Mouse (Mus musculus) MEL-GATA-1-ER (cell line): Measurements from ENCODE around the gene Tnpo2.

Experiments used
- DNase-seq: peaks from one replicate; pipeline ENCODE4 v3.0.0-alpha.2; 2012; ENCODE audit warnings: low read depth; ENCODE audit errors: extremely low read depth

Gene Tnpo2

GRCm38 (mm10) chr8:85026670-85027515 lies 9.8 kb upstream of the Tnpo2 start, which contains the start of gene Trir:
TSS of gene Trir (plus strand) at chr8:85026823.
- DNase-seq: peak; percentile 89

DNA sequence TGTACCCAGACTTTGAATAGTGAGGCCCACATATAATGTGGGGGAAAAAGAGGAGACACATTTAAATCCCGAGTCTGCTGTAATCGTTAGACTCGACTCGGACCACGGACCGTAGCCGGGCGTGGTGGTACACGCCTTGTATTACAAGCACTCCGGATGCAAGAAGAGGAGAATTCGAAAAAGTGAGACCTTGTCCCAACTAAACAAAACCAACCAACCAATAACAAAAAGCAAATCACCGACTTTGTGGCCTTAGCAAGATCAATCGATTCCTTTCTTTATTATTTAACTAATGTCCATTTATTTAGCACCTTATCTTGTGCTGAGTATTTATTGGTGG lies 9.2 kb upstream of the Tnpo2 start:
- DNase-seq: no peak

DNA sequence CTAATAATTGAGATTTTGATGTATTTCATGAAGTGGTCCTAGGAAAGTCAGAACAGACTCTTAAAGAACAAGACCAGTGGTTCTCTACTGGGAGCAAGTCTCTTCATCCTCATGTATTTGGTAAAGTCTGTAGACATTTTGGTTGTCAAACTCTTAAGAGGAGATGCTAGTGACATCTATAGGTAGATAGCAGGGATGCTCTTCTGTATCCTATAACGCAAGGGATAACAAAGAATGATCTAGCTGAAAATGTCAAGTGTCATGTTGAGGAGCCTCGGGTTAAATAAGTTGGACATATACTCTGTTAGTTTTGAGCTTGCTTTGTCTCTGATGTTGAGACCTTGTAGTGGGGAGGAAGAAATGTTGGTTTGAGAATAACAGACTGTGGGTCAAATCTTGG lies 8.8 kb upstream of the Tnpo2 start:
- DNase-seq: no peak

GRCm38 (mm10) chr8:85029271-85029670 lies 7.4 kb upstream of the Tnpo2 start:
- DNase-seq: no peak

GRCm38 (mm10) chr8:85032622-85033311 lies 3.9 kb upstream of the Tnpo2 start:
- DNase-seq: no peak

DNA sequence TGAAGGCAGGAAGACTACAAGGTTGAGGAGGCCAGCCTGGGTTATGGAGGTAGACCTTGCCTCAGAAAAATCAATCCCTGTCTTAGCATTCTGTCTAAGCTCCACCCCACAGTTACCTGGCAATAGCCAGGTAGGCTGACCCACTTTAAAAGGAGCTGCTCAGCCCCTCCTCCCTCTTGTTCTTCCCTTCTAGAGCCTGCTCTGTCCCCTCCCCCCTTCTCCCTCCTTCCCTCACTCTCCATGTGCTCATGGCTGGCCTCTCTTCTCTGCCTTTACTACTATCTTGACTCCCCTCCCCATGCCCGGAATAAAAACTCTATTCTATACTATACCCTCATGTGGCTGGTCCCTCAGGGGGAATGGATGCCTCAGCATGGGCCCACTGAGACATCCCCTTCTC lies 2.8 kb upstream of the Tnpo2 start:
- no peak for DNase-seq

- peak; percentile 71 for DNase-seq
Measured at GRCm38 (mm10) chr8:85034764-85035163, 2.0 kb upstream of the Tnpo2 start.

DNA sequence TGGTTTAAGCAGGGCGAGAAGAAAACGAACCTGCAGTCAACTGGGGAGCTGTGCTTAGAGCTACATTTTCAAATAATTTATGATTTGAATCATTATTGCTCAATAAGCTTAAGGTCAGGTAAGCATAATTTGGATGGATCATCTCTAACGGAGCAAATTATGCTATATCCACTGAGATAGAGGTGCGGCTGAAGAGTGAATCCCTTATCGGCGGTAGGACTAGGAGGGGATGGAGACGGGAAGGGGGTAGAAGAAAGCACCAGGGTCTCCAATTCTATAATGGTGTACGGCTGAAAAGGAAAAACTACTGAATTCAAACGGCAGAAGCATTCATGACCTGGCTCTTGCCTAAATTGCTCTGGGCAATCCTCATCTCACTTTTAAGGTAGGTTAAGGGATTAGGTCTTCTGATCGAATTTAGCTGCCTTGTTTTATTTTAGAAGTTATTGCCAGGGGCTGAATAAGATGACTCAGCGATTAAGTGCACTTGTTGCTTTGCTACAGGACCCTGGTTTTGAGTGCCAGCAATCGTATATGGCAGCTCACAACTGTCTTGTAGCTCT lies 1.5 kb upstream of the Tnpo2 start:
- no peak for DNase-seq

DNA sequence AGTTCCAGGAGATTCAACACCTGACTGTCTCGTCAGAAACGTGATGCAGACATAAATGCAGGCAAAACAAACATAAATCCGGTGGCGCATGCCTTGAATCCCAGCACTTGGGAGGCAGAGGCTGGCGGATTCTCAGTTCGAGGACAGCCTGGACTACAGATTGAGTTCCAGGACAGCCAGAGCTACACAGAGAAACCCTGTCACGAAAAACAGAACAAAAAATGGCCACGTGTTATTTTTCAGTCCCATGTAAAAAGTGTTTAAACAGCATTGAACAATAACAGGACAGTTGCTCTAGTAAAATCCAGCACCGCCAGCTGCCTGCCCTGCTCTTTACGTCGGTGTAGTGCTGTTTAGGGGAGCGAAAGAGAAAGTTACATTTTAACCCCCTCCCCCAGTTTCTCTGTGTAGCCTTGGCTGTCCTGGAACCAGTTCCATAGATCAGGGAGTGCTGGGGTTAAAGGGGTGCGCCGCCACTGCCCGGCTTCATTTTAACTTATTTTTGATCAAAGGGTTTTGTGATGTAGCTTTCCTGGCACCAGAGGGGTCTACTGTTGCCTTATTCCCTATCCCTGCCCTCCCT lies 896 bp upstream of the Tnpo2 start:
- peak; percentile 28 for DNase-seq

DNA sequence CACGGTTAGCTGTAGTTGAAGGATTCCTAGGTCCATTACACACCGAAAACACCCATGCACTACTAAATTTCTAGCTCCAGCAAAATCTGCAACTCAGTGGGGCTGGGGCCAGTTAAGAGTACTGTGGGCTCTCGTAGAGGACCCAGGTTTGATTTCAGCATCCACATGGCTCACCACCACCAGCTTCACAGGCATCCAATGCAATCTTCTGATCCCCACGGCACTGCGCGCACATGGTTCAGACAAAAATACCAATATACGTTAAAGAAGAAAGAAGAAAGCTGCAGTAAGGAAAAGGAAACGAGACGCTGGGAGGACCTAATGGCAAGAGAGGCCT lies 366 bp upstream of the Tnpo2 start:
- DNase-seq: no peak

GRCm38 (mm10) chr8:85037366-85037680 lies 608 bp downstream of the Tnpo2 start:
- peak; percentile 42 for DNase-seq

GRCm38 (mm10) chr8:85037681-85038531 lies 1.2 kb downstream of the Tnpo2 start:
- peak; percentile 26 for DNase-seq

DNA sequence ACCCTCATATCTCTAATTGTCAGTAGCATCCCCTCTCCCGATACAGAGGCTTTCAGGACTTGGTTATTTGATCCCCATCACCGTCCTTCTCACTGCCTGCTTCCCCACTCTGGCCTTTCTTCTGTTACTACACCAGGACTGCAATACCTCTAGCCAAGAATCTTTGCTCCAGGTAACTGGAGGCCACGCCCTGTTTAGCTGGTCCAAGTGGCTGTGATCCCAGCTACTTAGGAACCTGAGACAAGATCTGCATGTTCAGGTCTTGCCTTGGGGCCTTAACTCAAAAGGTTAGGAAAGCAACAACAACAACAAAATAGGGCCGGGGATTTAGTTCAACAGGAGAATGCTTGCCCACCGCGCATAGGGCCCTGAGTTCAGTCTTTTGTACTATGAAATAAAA lies 6.9 kb downstream of the Tnpo2 start:
- no peak for DNase-seq

DNA sequence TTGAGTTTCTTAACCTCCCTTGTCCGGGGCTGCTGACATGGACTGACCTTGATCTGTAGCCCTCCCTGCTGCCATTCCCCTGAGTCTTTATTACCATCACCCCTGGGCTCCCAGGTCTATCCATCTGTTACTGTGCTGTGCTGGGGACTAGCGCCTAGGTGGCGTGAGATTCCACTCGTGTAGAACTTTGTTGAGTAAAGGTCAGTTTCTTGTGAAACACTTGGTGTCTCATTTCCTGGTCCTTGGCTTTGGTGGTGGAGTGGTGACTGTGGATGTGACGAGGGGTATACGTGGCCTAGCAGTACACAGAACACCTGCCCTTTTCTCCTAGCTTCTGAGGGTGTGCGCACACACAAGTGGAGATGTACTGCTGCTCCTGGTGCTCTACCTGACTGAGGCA lies 20.7 kb downstream of the Tnpo2 start:
- no peak for DNase-seq

GRCm38 (mm10) chr8:85059879-85060616 lies 23.3 kb downstream of the Tnpo2 start, which contains the start of gene Fbxw9:
TSS of gene Fbxw9 (plus strand) at chr8:85060055.
- DNase-seq: peak; percentile 52

GRCm38 (mm10) chr8:85062603-85063002 lies 25.9 kb downstream of the Tnpo2 start:
- no peak for DNase-seq

GRCm38 (mm10) chr8:85065213-85065612 lies 28.5 kb downstream of the Tnpo2 start:
- no peak for DNase-seq

DNA sequence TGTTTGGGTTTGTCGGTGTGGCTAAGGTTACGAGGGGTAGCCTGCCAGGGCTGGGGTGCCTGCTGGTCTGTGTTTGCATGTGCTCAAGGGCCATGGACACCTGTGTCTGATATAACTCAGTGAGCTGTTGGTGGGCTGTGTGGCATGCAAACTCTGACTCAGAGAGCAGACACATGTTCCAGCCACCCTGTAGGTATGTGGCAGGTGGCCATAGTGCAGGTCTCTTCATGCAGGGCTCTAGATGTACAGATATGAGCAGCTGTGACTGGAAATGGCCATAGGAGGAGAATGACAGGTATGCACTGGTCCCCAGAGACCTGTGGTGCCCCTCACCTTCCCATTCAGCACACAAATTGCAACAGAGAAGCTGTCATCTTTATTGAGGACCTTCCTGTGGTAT lies 30.4 kb downstream of the Tnpo2 start:
- DNase-seq: no peak

DNA sequence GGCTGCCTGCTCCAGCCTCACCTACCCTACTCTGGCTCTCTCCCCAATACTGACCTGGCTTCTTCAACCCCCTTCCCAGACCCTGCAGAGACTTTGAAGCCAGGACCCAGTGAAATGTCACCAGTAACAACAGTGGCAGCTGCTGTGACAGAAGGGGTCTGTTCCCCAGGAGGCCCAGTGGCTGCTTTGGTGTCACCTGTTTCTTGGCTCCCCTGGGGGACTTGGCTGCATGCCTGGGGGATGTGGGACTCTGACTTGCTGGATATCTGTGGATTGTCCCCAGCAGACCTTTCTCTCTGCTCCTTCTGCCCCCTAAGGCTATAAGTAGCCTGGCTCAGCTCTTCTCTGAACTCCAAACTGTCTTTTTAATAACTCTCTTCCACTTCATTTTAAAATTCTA lies 31.3 kb downstream of the Tnpo2 start, which contains the start of gene Gm5741:
Gene Gm5741 (minus strand): TSS at position 1 of the 400 bp plus-strand sequence.
- no peak for DNase-seq

DNA sequence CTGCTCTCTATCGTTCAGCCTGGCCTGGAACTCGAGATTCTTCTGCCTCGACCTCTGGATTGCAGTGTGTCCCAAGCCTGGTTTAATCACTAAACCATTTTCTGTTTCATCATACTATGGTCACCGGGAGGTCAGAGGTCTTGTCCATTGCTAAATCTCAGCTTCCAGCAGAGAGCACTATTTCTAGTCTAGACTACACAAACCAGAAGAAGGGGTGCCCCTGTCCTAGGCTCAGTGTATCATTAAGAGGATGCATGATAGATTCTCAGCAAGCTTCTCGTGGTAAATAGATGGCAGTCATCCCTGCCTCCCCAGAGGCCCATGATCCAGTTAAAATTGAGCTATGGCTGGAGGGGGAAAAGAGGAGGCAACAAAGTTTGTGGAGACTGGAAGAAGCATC lies 34.3 kb downstream of the Tnpo2 start:
- no peak for DNase-seq
